Mouse (Mus musculus) brown adipose tissue, adult 24 weeks (tissue): ENCODE measurements around the gene Spon1. TPM values are rescaled to one million over a fixed set of nuclear protein-coding genes. Genes with fewer than 3 reads are reported as not detected.

ENCODE experiments used
- H3K27ac ChIP-seq: fragments of 200-500 bp; replicated peaks from 2 replicates; pipeline ENCODE4 v1.5.1; 2012; ENCODE audit warnings: low read depth, mild to moderate bottlenecking, low read length
- H3K4me1 ChIP-seq: fragments of 200-500 bp; 2 replicates; pipeline ENCODE4 v1.6.1; 2012; ENCODE audit warnings: low read length, mixed read lengths; ENCODE audit not compliant: control insufficient read depth, insufficient read depth, insufficient read length
- H3K4me3 ChIP-seq: fragments of 200-500 bp; 2 replicates; pipeline ENCODE4 v1.5.1; 2012; ENCODE audit warnings: low read depth, mild to moderate bottlenecking, low read length, moderate library complexity; ENCODE audit not compliant: insufficient read depth
- polyA plus RNA-seq: library from polyadenylated mRNA; stranded (reverse); fragments of >200 nt; gene quantifications from 2 replicates; pipeline ENCODE4 v1.2.4, GENCODE M21; 2012; ENCODE audit not compliant: missing spikeins, insufficient read depth, insufficient read length

The Spon1 gene
- polyA plus RNA-seq, 1 experiment = 0.87 TPM

GRCm38 (mm10) chr7:114016001-114016949 is 250.5 kb downstream of the Spon1 start:
- no peak overlapping the region for H3K27ac ChIP-seq
- H3K4me1 ChIP-seq = no peaks in the 10 kb centered on the region
- H3K4me3 ChIP-seq = no peak overlapping the region

- H3K27ac ChIP-seq = no peak overlapping the region
- H3K4me3 ChIP-seq = no peak overlapping the region
- H3K4me1 ChIP-seq = no peaks in the 10 kb centered on the region
Observed at GRCm38 (mm10) chr7:114018861-114019260, 253.1 kb downstream of the Spon1 start.

- H3K4me3 ChIP-seq = peak overlapping the region; percentile 80
- H3K4me1 ChIP-seq = no peaks in the 10 kb centered on the region
- H3K27ac ChIP-seq = no peak overlapping the region
Observed at GRCm38 (mm10) chr7:114020057-114020703, 254.4 kb downstream of the Spon1 start.

- peak overlapping the region; percentile 80 for H3K4me3 ChIP-seq
- no peaks in the 10 kb centered on the region for H3K4me1 ChIP-seq
- no peak overlapping the region for H3K27ac ChIP-seq
Observed at GRCm38 (mm10) chr7:114020704-114021093, 254.9 kb downstream of the Spon1 start.

GRCm38 (mm10) chr7:114026923-114027322 is 261.1 kb downstream of the Spon1 start:
- Histone ChIP-seq H3K27ac (no peak overlapping the region), H3K4me1 (no peaks in the 10 kb centered on the region; the same call in 1 of the 2 replicates), H3K4me3 (no peak overlapping the region)

- Histone ChIP-seq H3K4me1 (no peaks in the 10 kb centered on the region; the same call in 1 of the 2 replicates), H3K27ac (no peak overlapping the region), H3K4me3 (no peak overlapping the region)
Observed at GRCm38 (mm10) chr7:114027406-114027805, 261.6 kb downstream of the Spon1 start.

- H3K4me1 ChIP-seq = no peaks in the 10 kb centered on the region; the same call in 1 of the 2 replicates
- H3K4me3 ChIP-seq = no peak overlapping the region
- no peak overlapping the region for H3K27ac ChIP-seq
Observed at GRCm38 (mm10) chr7:114028828-114029227, 263.0 kb downstream of the Spon1 start.

GRCm38 (mm10) chr7:114029596-114029995 is 263.8 kb downstream of the Spon1 start:
- Histone ChIP-seq H3K4me3 (no peak overlapping the region), H3K4me1 (no peaks in the 10 kb centered on the region; the same call in 1 of the 2 replicates), H3K27ac (no peak overlapping the region)

- Histone ChIP-seq H3K4me1 (peaks cover 2% of the 10 kb centered on the region; the same call in 1 of the 2 replicates), H3K27ac (no peak overlapping the region), H3K4me3 (no peak overlapping the region)
Observed at GRCm38 (mm10) chr7:114037237-114037636, 271.4 kb downstream of the Spon1 start.

- Histone ChIP-seq H3K27ac (no peak overlapping the region), H3K4me3 (no peak overlapping the region), H3K4me1 (peaks cover 2% of the 10 kb centered on the region)
Observed at GRCm38 (mm10) chr7:114041349-114041748, 275.6 kb downstream of the Spon1 start.

- no peak overlapping the region for H3K27ac ChIP-seq
Observed at GRCm38 (mm10) chr7:114042973-114043928, 277.5 kb downstream of the Spon1 start.

GRCm38 (mm10) chr7:114043929-114044549 is 278.2 kb downstream of the Spon1 start:
- peaks cover 2% of the 10 kb centered on the region for H3K4me1 ChIP-seq
- no peak overlapping the region for H3K27ac ChIP-seq
- no peak overlapping the region for H3K4me3 ChIP-seq

More at GRCm38 (mm10) chr7:114042973-114043928, 277.5 kb downstream of the Spon1 start:
- Histone ChIP-seq H3K4me3 (no peak overlapping the region), H3K4me1 (peaks cover 2% of the 10 kb centered on the region)

GRCm38 (mm10) chr7:114045814-114046213 is 280.0 kb downstream of the Spon1 start:
- Histone ChIP-seq H3K4me1 (peaks cover 2% of the 10 kb centered on the region; the same call in 1 of the 2 replicates), H3K27ac (no peak overlapping the region), H3K4me3 (no peak overlapping the region)

- H3K27ac ChIP-seq = no peak overlapping the region
- no peaks in the 10 kb centered on the region for H3K4me1 ChIP-seq
- H3K4me3 ChIP-seq = no peak overlapping the region
Observed at GRCm38 (mm10) chr7:114053720-114054119, 287.9 kb downstream of the Spon1 start.
